Mouse (Mus musculus): Measurements from ENCODE around the gene Pde6h. TPM values are rescaled to one million over a fixed set of nuclear protein-coding genes. Genes with fewer than 3 reads are reported as not detected.

The Pde6h gene
- total and polyA plus RNA-seq, 3 experiments = 0.08 TPM; not detected in 2

DNA sequence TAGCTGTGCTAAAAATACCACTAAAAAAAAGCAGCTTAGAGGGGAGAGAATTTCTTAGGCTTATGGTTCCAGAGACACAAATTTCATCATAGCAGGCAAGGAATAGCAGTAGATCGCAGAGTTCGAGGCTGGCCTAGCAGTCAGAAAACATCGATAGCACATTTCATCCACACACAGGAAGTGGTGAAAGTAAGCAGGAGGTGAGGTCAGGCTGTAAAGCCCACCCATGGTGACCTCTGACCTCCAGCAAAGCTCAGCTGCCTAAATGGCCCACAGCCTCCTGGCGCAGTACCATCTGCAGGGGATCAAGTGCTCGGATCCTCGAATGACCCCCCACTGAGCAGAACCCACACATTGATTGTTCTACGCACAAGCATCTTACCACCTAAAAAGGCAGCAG, 59.6 kb downstream of the Pde6h start:
- no peak overlapping the region for H3K9ac ChIP-seq (ENCODE audit: control insufficient read depth, low read depth, low read length, poor library complexity, severe bottlenecking)
- no peaks in the 10 kb centered on the region; a peak in 1 of 4 replicates for H3K27me3 ChIP-seq (ENCODE audit: control insufficient read depth in 1 of 2, insufficient read depth in 2 of 2, low read length in 2 of 2)
- no peak for DNase-seq (ENCODE audit: low read depth, low spot score)
- H3K9me3 ChIP-seq (replicated peaks; ENCODE audit: insufficient read depth, low read length) = no peaks in the 10 kb centered on the region
- no peak overlapping the region for H3K4me3 ChIP-seq (ENCODE audit: control insufficient read depth in 1 of 2, insufficient read depth in 1 of 2, low read depth in 2 of 2, low read length in 2 of 2)
- H3K79me2 ChIP-seq (ENCODE audit: control insufficient read depth, insufficient read depth, low read length, poor library complexity) = no peaks in the 10 kb centered on the region
- no peak overlapping the region for H3K27ac ChIP-seq (ENCODE audit: control insufficient read depth, low read depth, low read length)
- H3K36me3 ChIP-seq (ENCODE audit: control insufficient read depth in 1 of 2, insufficient read depth in 2 of 2, low read length in 2 of 2) = no peaks in the 10 kb centered on the region
- H3K4me1 ChIP-seq (ENCODE audit: control insufficient read depth in 1 of 2, insufficient read depth in 2 of 2, low read length in 2 of 2) = peaks cover 0 to 3% of the 10 kb centered on the region in 2 experiments; a peak in 1 of 4 replicates
- TF ChIP-seq SMC3 (IDR thresholded peaks at IDR 0.05; ENCODE audit: low read depth, low read length) (no peak), USF1 (IDR thresholded peaks at IDR 0.05; ENCODE audit: low read depth, low read length) (no peak), GATA1 (IDR thresholded peaks at IDR 0.05; ENCODE audit: low read depth, low read length) (no peak), EP300 (IDR thresholded peaks at IDR 0.05; ENCODE audit: low read depth in 1 of 2, low read length in 2 of 2) (no peak), NRF1 (IDR thresholded peaks at IDR 0.05; ENCODE audit: insufficient read depth, low read depth, low read length, poor library complexity, severe bottlenecking) (no peak)

DNA sequence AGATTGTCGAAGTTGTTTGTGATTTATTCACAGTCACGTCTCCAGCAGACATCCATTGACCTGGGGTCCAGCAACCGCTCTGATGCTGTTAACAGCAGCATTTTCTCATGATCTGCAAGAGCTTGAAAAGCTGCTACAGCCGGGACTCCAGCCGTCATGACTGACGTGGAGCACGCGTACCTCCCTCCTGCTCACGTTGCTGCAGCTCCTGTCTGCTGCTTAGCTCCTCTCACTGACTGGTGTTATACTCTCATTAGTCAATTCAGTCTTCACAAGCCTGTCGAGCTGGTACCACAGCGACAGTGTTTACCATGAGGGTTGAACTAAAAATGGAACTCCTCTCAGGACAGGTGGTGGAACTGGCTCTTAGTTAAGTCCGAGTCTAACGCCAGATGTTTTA, 62.4 kb downstream of the Pde6h start:
- no peak overlapping the region for H3K9ac ChIP-seq (ENCODE audit: control insufficient read depth, low read depth, low read length, poor library complexity, severe bottlenecking)

DNA sequence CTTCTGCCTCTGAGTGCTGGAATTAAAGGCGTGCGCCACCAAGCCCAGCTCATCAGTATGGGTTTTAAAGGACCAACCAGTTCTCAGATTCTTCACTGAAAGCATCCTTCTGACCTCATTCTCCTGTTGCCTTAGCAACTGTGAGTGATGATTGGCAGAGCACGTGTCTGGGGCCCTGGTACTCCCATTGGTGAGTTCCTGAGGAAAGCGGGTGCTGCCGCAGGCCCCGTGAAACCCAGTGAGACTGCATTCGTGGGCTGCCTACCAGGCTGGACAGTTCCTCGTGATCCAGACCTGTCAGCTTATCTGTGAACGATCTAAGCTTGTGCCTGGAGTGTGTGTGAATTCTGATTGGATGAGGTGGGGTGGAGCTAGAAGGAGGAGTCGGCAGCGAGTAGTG, 63.1 kb downstream of the Pde6h start:
- Histone ChIP-seq H3K27ac (ENCODE audit: control insufficient read depth, low read depth, low read length) (no peak overlapping the region), H3K79me2 (ENCODE audit: control insufficient read depth, insufficient read depth, low read length, poor library complexity) (no peaks in the 10 kb centered on the region)

More for the DNA sequence above, 62.4 kb downstream of the Pde6h start:
- H3K79me2 ChIP-seq (ENCODE audit: control insufficient read depth, insufficient read depth, low read length, poor library complexity) = no peaks in the 10 kb centered on the region
- no peak overlapping the region for H3K27ac ChIP-seq (ENCODE audit: control insufficient read depth, low read depth, low read length)
- H3K27me3 ChIP-seq (ENCODE audit: control insufficient read depth in 1 of 2, insufficient read depth in 2 of 2, low read length in 2 of 2) = no peaks in the 10 kb centered on the region; a peak in 1 of 4 replicates
- no peak for DNase-seq (ENCODE audit: low read depth, low spot score)
- no peaks in the 10 kb centered on the region for H3K9me3 ChIP-seq (replicated peaks; ENCODE audit: insufficient read depth, low read length)
- H3K4me1 ChIP-seq (ENCODE audit: control insufficient read depth in 1 of 2, insufficient read depth in 2 of 2, low read length in 2 of 2) = no peaks in the 10 kb centered on the region
- H3K4me3 ChIP-seq (ENCODE audit: control insufficient read depth in 1 of 2, insufficient read depth in 1 of 2, low read depth in 2 of 2, low read length in 2 of 2) = no peak overlapping the region
- H3K36me3 ChIP-seq (ENCODE audit: control insufficient read depth in 1 of 2, insufficient read depth in 2 of 2, low read length in 2 of 2) = no peaks in the 10 kb centered on the region; a peak in 1 of 4 replicates
- TF ChIP-seq GABPA (IDR thresholded peaks at IDR 0.05; ENCODE audit: low read depth, low read length) (no peak), USF2 (IDR thresholded peaks at IDR 0.05; ENCODE audit: borderline replicate concordance in 1 of 2, insufficient read depth in 1 of 2, low read depth in 1 of 2, low read length in 2 of 2) (no peak), TBP (IDR thresholded peaks at IDR 0.05; ENCODE audit: low read depth, low read length) (no peak), POLR2A (IDR thresholded peaks at IDR 0.05; ENCODE audit: control insufficient read depth in 1 of 2, insufficient read depth in 1 of 2, low read depth in 1 of 2, low read length in 2 of 2, poor library complexity in 1 of 2) (no peak), POLR2AphosphoS2 (IDR thresholded peaks at IDR 0.05; ENCODE audit: low read length) (no peak), HCFC1 (IDR thresholded peaks at IDR 0.05; ENCODE audit: low read depth, low read length) (no peak), MXI1 (IDR thresholded peaks at IDR 0.05; ENCODE audit: low read depth, low read length) (no peak), MYC (IDR thresholded peaks at IDR 0.05; ENCODE audit: low read depth, low read length) (no peak), BHLHE40 (IDR thresholded peaks at IDR 0.05; ENCODE audit: borderline replicate concordance, low read depth, low read length) (no peak), CHD2 (IDR thresholded peaks at IDR 0.05; ENCODE audit: low read length) (no peak), EP300 (IDR thresholded peaks at IDR 0.05; ENCODE audit: low read depth in 1 of 2, low read length in 2 of 2) (no peak), TAL1 (IDR thresholded peaks at IDR 0.05; ENCODE audit: low read length) (no peak), JUND (IDR thresholded peaks at IDR 0.05; ENCODE audit: low read depth, low read length) (no peak), CTCF (IDR thresholded peaks at IDR 0.05 in 2 of 3, conservative IDR thresholded peaks at IDR 0.05 in 1 of 3; ENCODE audit: control insufficient read depth in 1 of 3, insufficient read depth in 1 of 3, low read depth in 2 of 3, low read length in 3 of 3, poor library complexity in 1 of 3, severe bottlenecking in 1 of 3) (no peak), NRF1 (IDR thresholded peaks at IDR 0.05; ENCODE audit: insufficient read depth, low read depth, low read length, poor library complexity, severe bottlenecking) (no peak), UBTF (IDR thresholded peaks at IDR 0.05; ENCODE audit: borderline replicate concordance, insufficient read depth, low read depth, low read length) (no peak), MYB (IDR thresholded peaks at IDR 0.05; ENCODE audit: low read depth, low read length) (no peak), ELF1 (IDR thresholded peaks at IDR 0.05; ENCODE audit: low read depth, low read length) (no peak)

More for the DNA sequence above, 63.1 kb downstream of the Pde6h start:
- no peaks in the 10 kb centered on the region; a peak in 1 of 4 replicates for H3K27me3 ChIP-seq (ENCODE audit: control insufficient read depth in 1 of 2, insufficient read depth in 2 of 2, low read length in 2 of 2)
- no peak for DNase-seq (ENCODE audit: low read depth, low spot score)
- no peaks in the 10 kb centered on the region; a peak in 1 of 4 replicates for H3K36me3 ChIP-seq (ENCODE audit: control insufficient read depth in 1 of 2, insufficient read depth in 2 of 2, low read length in 2 of 2)
- TF ChIP-seq USF2 (IDR thresholded peaks at IDR 0.05; ENCODE audit: borderline replicate concordance in 1 of 2, insufficient read depth in 1 of 2, low read depth in 1 of 2, low read length in 2 of 2) = no peak
- no peak for TF ChIP-seq ZNF384 (IDR thresholded peaks at IDR 0.05; ENCODE audit: low read depth, low read length)
- no peak for TF ChIP-seq TCF12 (IDR thresholded peaks at IDR 0.05; ENCODE audit: low read depth, low read length)
- no peak for TF ChIP-seq CTCF (IDR thresholded peaks at IDR 0.05 in 2 of 3, conservative IDR thresholded peaks at IDR 0.05 in 1 of 3; ENCODE audit: control insufficient read depth in 1 of 3, insufficient read depth in 1 of 3, low read depth in 2 of 3, low read length in 3 of 3, poor library complexity in 1 of 3, severe bottlenecking in 1 of 3)
- TF ChIP-seq MYC (IDR thresholded peaks at IDR 0.05; ENCODE audit: low read depth, low read length) = no peak
- TF ChIP-seq NELFE (IDR thresholded peaks at IDR 0.05; ENCODE audit: low read depth, low read length) = no peak
- TF ChIP-seq RCOR1 (IDR thresholded peaks at IDR 0.05; ENCODE audit: low read depth, low read length) = no peak
- no peak for TF ChIP-seq BHLHE40 (IDR thresholded peaks at IDR 0.05; ENCODE audit: borderline replicate concordance, low read depth, low read length)
- no peak for TF ChIP-seq CHD1 (IDR thresholded peaks at IDR 0.05; ENCODE audit: low read depth, low read length)
- no peak for TF ChIP-seq MYB (IDR thresholded peaks at IDR 0.05; ENCODE audit: low read depth, low read length)
- no peak for TF ChIP-seq MAX (IDR thresholded peaks at IDR 0.05; ENCODE audit: low read length)
- H3K4me1 ChIP-seq (ENCODE audit: control insufficient read depth in 1 of 2, insufficient read depth in 2 of 2, low read length in 2 of 2) = no peaks in the 10 kb centered on the region
- no peak overlapping the region for H3K4me3 ChIP-seq (ENCODE audit: control insufficient read depth in 1 of 2, insufficient read depth in 1 of 2, low read depth in 2 of 2, low read length in 2 of 2)
- H3K9me3 ChIP-seq (replicated peaks; ENCODE audit: insufficient read depth, low read length) = no peaks in the 10 kb centered on the region
- no peak overlapping the region for H3K9ac ChIP-seq (ENCODE audit: control insufficient read depth, low read depth, low read length, poor library complexity, severe bottlenecking)

Data from MEL (cell line).